Mouse (Mus musculus) bone marrow macrophage, adult 2 months (primary cell): ENCODE results near the gene Fbxo2.

ENCODE experiments used
- CTCF ChIP-seq: IDR thresholded peaks from 2 replicates; pipeline ENCODE4 v1.5.1; 2012; ENCODE audit warnings: low read depth, mild to moderate bottlenecking, low read length, moderate library complexity
- POLR2A ChIP-seq: IDR thresholded peaks from 2 replicates; pipeline ENCODE4 v1.6.1; 2012; ENCODE audit warnings: mild to moderate bottlenecking, low read depth, low read length, borderline replicate concordance

- TF ChIP-seq POLR2A (no peak), CTCF (no peak)
These were observed 55.0 kb downstream of the Fbxo2 start for GRCm38 (mm10) chr4:148215264-148215900.
